Mouse (Mus musculus): ENCODE results near the gene Trmt112. TPM values are rescaled to one million over a fixed set of nuclear protein-coding genes. Genes with fewer than 3 reads are reported as not detected.
"Not testable (repeated sequence)": the region's sequence is repeated elsewhere in the genome, so short reads cannot be mapped to it uniquely, and the experiment has no call there.

Gene Trmt112
- polyA plus RNA-seq, 1 experiment from 2014 or later = 150 TPM

DNA sequence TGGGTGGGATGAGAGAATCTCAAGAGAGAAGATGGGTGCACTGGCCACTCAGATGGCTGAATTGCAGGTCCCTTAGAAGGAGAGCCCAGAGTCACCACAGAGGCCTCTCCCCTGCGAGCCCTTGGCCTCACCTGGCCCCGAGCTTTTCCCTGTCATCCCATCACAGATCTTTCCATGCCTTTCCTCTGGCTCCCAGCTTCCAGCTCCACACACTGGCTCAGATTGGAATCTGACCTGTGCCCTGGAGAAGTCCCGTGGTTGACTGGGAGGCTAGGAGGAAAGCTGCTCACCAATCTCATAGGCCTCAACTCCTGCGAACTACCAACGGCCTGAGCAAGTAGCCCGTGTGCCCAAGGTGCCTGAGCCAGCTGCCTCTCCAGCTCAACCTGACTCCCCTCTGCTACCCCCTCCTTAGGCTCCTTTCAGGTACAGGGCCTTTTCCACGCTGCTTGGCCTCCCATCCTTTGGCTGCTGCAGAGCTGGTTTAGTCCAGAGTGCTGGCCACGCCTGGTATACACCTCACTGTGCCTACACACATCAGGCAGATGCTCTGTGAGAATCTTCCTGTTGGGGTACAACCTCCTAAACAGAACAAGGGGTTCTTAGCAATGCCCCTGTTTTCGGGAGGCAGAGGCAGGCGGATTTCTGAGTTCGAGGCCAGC is 3.9 kb upstream of the Trmt112 start:
- Histone ChIP-seq H3K4me2 (ENCODE audit: low read length) (no peak overlapping the region), H3K4me1 (ENCODE audit: control insufficient read depth, insufficient read depth, low read length) (peaks cover 9% of the 10 kb centered on the region), H3K36me3 (ENCODE audit: control insufficient read depth, insufficient read depth, low read length) (peaks cover 29% of the 10 kb centered on the region), H3K4me3 (ENCODE audit: low read depth, low read length) (no peak overlapping the region), H3K9me3 (replicated peaks; ENCODE audit: control insufficient read depth, low read length) (no peaks in the 10 kb centered on the region), H3K27me3 (replicated peaks; ENCODE audit: control insufficient read depth, insufficient read depth, low read length) (no peaks in the 10 kb centered on the region), H3K27ac (ENCODE audit: low read depth, low read length) (no peak overlapping the region), H3K9ac (ENCODE audit: low read length) (no peak overlapping the region)
- WGBS = 94% methylated on average over 11 of the region's 11 CpGs
- ATAC-seq = no peak
- no peak for DNase-seq (ENCODE audit: low spot score)

DNA sequence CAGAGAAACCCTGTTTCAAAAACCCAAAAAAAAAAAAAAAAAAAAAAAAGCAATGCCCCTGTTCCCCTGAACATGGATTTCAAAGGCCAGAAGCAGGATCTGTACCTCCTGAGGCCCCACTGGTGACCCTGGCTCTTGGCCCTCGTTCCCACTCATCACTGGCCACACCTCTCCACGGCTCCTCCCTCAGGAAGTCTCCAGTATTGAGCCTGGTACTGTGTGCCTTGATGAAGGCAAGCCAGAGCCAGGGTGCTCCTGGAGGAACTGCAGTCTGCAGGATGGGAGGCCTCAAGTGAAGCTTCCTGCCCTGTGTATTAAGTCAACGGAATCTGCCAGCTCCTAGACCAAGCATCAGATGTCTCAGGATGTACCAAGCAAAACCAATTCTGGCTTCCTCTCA is 3.3 kb upstream of the Trmt112 start:
- Histone ChIP-seq H3K9me3 (replicated peaks; ENCODE audit: control insufficient read depth, low read length) (no peaks in the 10 kb centered on the region), H3K27me3 (replicated peaks; ENCODE audit: control insufficient read depth, insufficient read depth, low read length) (no peaks in the 10 kb centered on the region), H3K4me2 (ENCODE audit: low read length) (no peak overlapping the region), H3K9ac (ENCODE audit: low read length) (no peak overlapping the region), H3K27ac (ENCODE audit: low read depth, low read length) (no peak overlapping the region), H3K4me1 (ENCODE audit: control insufficient read depth, insufficient read depth, low read length) (peaks cover 11% of the 10 kb centered on the region), H3K4me3 (ENCODE audit: low read depth, low read length) (no peak overlapping the region), H3K36me3 (ENCODE audit: control insufficient read depth, insufficient read depth, low read length) (peaks cover 33% of the 10 kb centered on the region)
- DNase-seq (ENCODE audit: low spot score) (no peak), ATAC-seq (no peak)
- WGBS = 87% methylated on average over 3 of the region's 3 CpGs

DNA sequence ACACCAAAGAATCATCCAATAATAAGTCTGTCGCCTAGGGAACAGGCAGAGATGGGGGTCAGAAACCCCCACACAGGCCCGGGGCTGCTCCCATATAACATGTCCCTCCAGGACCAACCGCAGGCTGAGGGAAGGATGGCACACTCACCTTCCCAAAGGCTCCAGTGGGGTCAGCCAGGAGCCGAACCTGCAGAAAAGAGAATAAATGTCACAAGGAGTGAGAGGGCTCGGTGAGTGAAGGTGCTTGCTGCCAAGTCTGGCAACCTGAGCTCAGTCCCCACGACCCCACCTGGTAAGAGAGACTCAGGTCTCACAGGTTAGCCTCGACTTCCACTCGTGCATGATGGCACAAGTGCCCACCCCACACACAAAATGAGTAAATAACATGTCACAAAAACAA is 2.4 kb upstream of the Trmt112 start:
- no peak for ATAC-seq
- DNase-seq (ENCODE audit: low spot score) = no peak
- Histone ChIP-seq H3K27me3 (replicated peaks; ENCODE audit: control insufficient read depth, insufficient read depth, low read length) (no peaks in the 10 kb centered on the region), H3K9ac (ENCODE audit: low read length) (no peak overlapping the region), H3K4me3 (ENCODE audit: low read depth, low read length) (no peak overlapping the region), H3K9me3 (replicated peaks; ENCODE audit: control insufficient read depth, low read length) (no peaks in the 10 kb centered on the region), H3K27ac (ENCODE audit: low read depth, low read length) (no peak overlapping the region), H3K4me1 (ENCODE audit: control insufficient read depth, insufficient read depth, low read length) (peaks cover 11% of the 10 kb centered on the region), H3K36me3 (ENCODE audit: control insufficient read depth, insufficient read depth, low read length) (peaks cover 42% of the 10 kb centered on the region), H3K4me2 (ENCODE audit: low read length) (no peak overlapping the region)
- WGBS = 93% methylated on average over 8 of the region's 8 CpGs

- no peak overlapping the region for H3K27ac ChIP-seq (ENCODE audit: low read depth, low read length)
- H3K4me2 ChIP-seq (ENCODE audit: low read length) = peak overlapping the region; percentile 82
- 89% methylated on average over 7 of the region's 7 CpGs for WGBS
- peak overlapping the region; percentile 71; the same call in 1 of the 2 replicates for H3K9ac ChIP-seq (ENCODE audit: low read length)
- no peak for ATAC-seq
- H3K9me3 ChIP-seq (replicated peaks; ENCODE audit: control insufficient read depth, low read length) = no peaks in the 10 kb centered on the region
- no peak for DNase-seq (ENCODE audit: low spot score)
- H3K36me3 ChIP-seq (ENCODE audit: control insufficient read depth, insufficient read depth, low read length) = peaks cover 50% of the 10 kb centered on the region
- peaks cover 11% of the 10 kb centered on the region for H3K4me1 ChIP-seq (ENCODE audit: control insufficient read depth, insufficient read depth, low read length)
- peak overlapping the region; percentile 53; the same call in 1 of the 2 replicates for H3K4me3 ChIP-seq (ENCODE audit: low read depth, low read length)
- no peaks in the 10 kb centered on the region for H3K27me3 ChIP-seq (replicated peaks; ENCODE audit: control insufficient read depth, insufficient read depth, low read length)
Observed at GRCm38 (mm10) chr19:6907811-6908540, 1.5 kb upstream of the Trmt112 start.

- Histone ChIP-seq H3K4me1 (ENCODE audit: control insufficient read depth, insufficient read depth, low read length) (peaks cover 11% of the 10 kb centered on the region), H3K27ac (ENCODE audit: low read depth, low read length) (peak overlapping the region; percentile 93), H3K27me3 (replicated peaks; ENCODE audit: control insufficient read depth, insufficient read depth, low read length) (no peaks in the 10 kb centered on the region), H3K36me3 (ENCODE audit: control insufficient read depth, insufficient read depth, low read length) (peaks cover 61% of the 10 kb centered on the region), H3K4me2 (ENCODE audit: low read length) (peak overlapping the region; percentile 82), H3K4me3 (ENCODE audit: low read depth, low read length) (peak overlapping the region; percentile 53), H3K9ac (ENCODE audit: low read length) (peak overlapping the region; percentile 71), H3K9me3 (replicated peaks; ENCODE audit: control insufficient read depth, low read length) (no peaks in the 10 kb centered on the region)
- WGBS = 11% methylated on average over 11 of the region's 11 CpGs
- ATAC-seq (no peak), DNase-seq (ENCODE audit: low spot score) (no peak)
Observed at GRCm38 (mm10) chr19:6909021-6909420, 477 bp upstream of the Trmt112 start.

DNA sequence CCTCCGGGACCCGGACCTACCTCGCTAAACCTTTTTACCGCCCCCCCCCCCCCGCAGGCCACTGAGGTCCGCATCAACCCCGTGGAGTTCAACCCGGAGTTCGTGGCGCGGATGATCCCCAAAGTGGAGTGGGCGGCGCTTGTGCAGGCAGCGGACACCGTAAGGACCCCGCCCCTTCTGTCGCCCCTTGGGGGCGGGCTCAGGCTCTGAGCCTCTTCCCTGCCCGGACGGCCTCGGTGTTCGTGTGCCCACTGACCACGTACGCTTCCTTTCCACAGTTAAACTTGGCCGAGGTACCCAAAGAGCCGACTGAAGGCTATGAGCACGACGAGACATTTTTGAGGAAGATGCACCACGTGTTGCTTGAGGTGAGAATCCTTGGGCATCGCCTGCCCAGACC is 808 bp downstream of the Trmt112 start:
- H3K9me3 ChIP-seq (replicated peaks; ENCODE audit: control insufficient read depth, low read length); H3K27me3 ChIP-seq (replicated peaks; ENCODE audit: control insufficient read depth, insufficient read depth, low read length); ATAC-seq: not testable (repeated sequence)
- WGBS = 3% methylated on average over 28 of the region's 30 CpGs
- peak; percentile 47 for DNase-seq (ENCODE audit: low spot score)
- peak overlapping the region; percentile 93 for H3K27ac ChIP-seq (ENCODE audit: low read depth, low read length)
- H3K4me1 ChIP-seq (ENCODE audit: control insufficient read depth, insufficient read depth, low read length) = peaks cover 11% of the 10 kb centered on the region
- peak overlapping the region; percentile 53 for H3K4me3 ChIP-seq (ENCODE audit: low read depth, low read length)
- H3K4me2 ChIP-seq (ENCODE audit: low read length) = peak overlapping the region; percentile 82
- peak overlapping the region; percentile 71 for H3K9ac ChIP-seq (ENCODE audit: low read length)
- H3K36me3 ChIP-seq (ENCODE audit: control insufficient read depth, insufficient read depth, low read length) = peaks cover 54% of the 10 kb centered on the region

- DNase-seq (ENCODE audit: low spot score) (no peak), ATAC-seq (no peak)
- Histone ChIP-seq H3K27me3 (replicated peaks; ENCODE audit: control insufficient read depth, insufficient read depth, low read length) (no peaks in the 10 kb centered on the region), H3K4me3 (ENCODE audit: low read depth, low read length) (no peak overlapping the region), H3K36me3 (ENCODE audit: control insufficient read depth, insufficient read depth, low read length) (peaks cover 45% of the 10 kb centered on the region), H3K9me3 (replicated peaks; ENCODE audit: control insufficient read depth, low read length) (no peaks in the 10 kb centered on the region), H3K4me2 (ENCODE audit: low read length) (peak overlapping the region; percentile 82; the same call in 1 of the 2 replicates), H3K9ac (ENCODE audit: low read length) (no peak overlapping the region), H3K4me1 (ENCODE audit: control insufficient read depth, insufficient read depth, low read length) (peaks cover 11% of the 10 kb centered on the region), H3K27ac (ENCODE audit: low read depth, low read length) (no peak overlapping the region)
- 76% methylated on average over 19 of the region's 19 CpGs for whole genome bisulfite sequencing
Observed at GRCm38 (mm10) chr19:6911101-6912074, 1.9 kb downstream of the Trmt112 start.

DNA sequence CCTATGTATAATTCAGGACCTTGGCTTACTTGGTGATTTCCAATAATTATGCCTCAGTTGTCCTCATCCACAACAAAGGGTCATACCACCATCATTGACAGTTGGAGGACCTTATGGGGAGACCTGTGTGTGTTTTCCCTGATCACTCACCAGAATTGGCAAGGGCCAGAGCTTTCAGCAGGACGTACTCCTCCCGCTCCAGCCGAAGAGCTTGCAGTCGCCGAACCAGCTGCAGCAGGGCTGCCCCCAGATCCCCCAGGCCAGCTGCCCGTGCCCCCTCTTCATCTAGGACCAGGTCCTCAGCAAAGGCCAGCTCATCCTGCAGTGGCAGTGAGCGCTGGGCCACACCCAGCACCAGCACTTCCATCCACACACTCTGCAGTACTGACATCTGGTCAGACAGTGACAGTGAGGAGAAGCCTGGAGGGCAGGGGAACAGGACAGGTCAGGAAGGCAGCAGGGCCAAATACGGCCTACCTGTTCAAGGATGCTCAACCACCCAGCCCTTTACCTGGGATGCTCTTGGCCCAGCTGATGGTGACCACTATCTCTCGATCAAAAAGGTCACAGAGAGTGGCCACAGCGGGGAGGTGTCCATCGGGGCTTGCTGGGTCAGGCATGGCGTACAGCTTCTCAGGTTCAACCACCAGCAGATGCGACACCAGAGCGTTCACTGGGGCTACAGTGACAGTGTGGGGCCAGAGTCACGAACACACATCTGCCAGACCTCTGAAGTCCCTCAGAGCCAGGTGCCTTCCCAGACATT is 2.9 kb downstream of the Trmt112 start:
- no peak overlapping the region for H3K4me2 ChIP-seq (ENCODE audit: low read length)
- H3K4me3 ChIP-seq (ENCODE audit: low read depth, low read length) = no peak overlapping the region
- no peak for DNase-seq (ENCODE audit: low spot score)
- no peak for ATAC-seq
- peaks cover 35% of the 10 kb centered on the region for H3K36me3 ChIP-seq (ENCODE audit: control insufficient read depth, insufficient read depth, low read length)
- H3K27ac ChIP-seq (ENCODE audit: low read depth, low read length) = no peak overlapping the region
- 95% methylated on average over 15 of the region's 15 CpGs for WGBS
- no peaks in the 10 kb centered on the region for H3K9me3 ChIP-seq (replicated peaks; ENCODE audit: control insufficient read depth, low read length)
- no peaks in the 10 kb centered on the region for H3K27me3 ChIP-seq (replicated peaks; ENCODE audit: control insufficient read depth, insufficient read depth, low read length)
- H3K9ac ChIP-seq (ENCODE audit: low read length) = no peak overlapping the region
- H3K4me1 ChIP-seq (ENCODE audit: control insufficient read depth, insufficient read depth, low read length) = peaks cover 11% of the 10 kb centered on the region
